Mouse (Mus musculus): ENCODE measurements around the gene Aco2.

Aco2 gene

GRCm38 (mm10) chr15:81845724-81846123 lies 26.4 kb upstream of the Aco2 start:
- peak in 1 of 2 experiments; percentile 48 for DNase-seq (ENCODE audit: low spot score in 2 of 2)

GRCm38 (mm10) chr15:81846755-81847154 lies 25.4 kb upstream of the Aco2 start:
- DNase-seq (ENCODE audit: low spot score in 2 of 2): no peak

DNA sequence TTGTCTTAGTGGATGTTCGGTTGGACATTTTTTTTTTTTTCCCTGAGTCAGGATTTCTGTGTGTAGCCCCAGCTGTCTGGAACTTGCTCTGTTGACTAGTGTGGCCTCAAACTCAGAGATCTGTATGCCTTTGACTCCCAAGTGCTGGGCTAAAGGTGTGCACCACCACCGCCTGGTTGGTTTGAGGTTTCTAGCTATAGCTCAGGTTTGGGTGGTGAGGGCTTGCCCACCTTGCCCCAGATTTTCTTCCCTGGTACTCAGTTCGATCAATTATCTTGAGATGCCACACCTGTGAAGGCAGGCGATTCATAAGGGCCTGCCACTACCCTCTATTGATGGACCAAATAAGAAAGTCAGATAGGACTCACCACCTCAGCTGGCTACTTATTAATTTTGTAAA lies 24.9 kb upstream of the Aco2 start:
- DNase-seq (ENCODE audit: low spot score in 2 of 2): no peak

DNA sequence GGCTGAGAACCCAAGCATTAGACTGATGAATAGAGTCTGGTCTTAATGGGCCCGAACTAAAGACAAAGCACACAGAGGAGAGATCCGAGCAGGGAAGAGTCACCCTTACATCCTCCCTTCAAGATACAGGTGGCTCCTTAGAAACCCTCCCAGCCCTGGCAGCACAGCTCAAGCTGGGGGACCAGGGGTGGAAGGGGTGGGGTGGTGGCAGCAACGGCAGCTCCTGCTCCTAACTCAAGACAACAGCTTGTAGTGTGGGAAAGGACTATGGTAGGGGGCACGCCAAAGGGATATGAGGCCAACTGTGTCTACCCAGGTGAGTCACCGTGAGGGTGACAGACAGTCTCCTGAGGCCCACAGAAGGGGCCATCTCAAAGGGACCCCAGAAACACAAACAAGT lies 24.2 kb upstream of the Aco2 start:
- no peak for DNase-seq (ENCODE audit: low spot score in 2 of 2)

GRCm38 (mm10) chr15:81848301-81848700 lies 23.8 kb upstream of the Aco2 start:
- no peak for DNase-seq (ENCODE audit: low spot score in 2 of 2)

DNA sequence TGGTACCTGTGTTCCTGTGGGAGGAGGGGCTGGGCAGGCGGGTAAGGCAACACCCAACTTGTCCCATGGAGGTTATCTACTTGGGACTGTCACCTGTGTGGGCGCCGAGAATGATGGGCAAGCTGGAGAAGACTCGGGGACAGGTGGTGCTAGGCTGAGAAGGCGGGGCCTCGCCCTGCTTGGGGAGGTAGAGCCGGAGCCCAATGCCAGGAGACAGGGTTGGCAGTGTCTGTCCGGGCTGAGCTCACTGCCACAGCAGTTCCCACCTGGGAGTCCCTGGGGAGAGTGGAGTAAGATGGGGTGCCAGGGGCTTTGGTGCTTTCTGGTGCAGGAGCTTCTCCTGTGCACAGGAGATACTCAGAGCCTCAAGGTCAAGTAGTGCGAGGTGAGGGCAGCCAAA lies 23.0 kb upstream of the Aco2 start:
- DNase-seq (ENCODE audit: low spot score in 2 of 2): no peak

DNA sequence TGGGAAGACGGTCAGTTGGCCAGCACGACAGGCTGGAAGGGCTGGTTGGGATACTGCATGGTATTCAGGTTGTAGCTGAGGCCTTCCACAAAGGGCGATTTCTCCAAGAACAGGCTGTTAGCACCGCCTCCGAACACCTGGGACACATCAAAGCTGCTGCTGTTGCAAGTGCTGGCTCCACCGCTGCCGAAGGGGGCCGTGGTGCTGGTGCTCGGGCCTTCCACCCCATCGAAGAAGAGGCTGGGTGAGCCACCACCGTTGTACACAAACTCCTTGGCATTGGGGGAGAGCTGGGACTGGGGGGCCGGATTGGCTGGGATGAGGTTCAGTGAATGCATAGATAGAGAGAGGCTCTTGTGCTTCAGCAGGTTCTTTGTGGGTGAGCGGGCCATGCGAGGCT lies 21.4 kb upstream of the Aco2 start:
- no peak for DNase-seq (ENCODE audit: low spot score in 2 of 2)

- DNase-seq (ENCODE audit: low spot score in 2 of 2): no peak
These were observed 20.7 kb upstream of the Aco2 start for GRCm38 (mm10) chr15:81851375-81851774.

DNA sequence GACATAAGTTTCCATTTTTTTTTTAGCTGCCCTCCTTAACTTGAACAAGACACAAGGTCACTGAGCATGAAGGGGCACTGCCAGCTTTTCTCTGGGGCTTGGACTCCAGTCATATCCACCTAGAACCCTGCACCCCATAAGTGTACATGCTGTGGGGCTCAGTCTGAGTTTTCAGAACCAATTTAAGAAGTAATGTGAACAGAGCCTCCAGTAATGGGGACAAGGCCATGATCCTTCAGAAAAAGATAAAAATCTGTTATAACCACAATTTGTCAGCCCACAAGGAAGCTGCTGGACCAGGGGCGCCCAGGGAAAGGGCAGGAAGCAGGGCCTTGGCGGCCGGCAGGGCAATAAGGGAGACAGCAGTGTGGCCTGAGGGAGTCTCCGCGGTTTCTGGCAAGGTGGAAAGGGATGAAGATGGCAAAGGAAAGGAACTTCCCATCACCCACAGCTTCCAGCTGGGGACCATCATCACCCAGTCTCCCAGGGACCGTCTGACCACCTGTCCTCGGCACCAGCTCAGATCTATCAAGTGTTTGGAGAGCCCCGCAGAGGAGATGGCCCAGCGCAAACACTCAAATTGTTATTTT lies 19.6 kb upstream of the Aco2 start:
- no peak for DNase-seq (ENCODE audit: low spot score in 2 of 2)

- no peak for DNase-seq (ENCODE audit: low spot score in 2 of 2)
These were observed 19.0 kb upstream of the Aco2 start for GRCm38 (mm10) chr15:81853081-81853480.

DNA sequence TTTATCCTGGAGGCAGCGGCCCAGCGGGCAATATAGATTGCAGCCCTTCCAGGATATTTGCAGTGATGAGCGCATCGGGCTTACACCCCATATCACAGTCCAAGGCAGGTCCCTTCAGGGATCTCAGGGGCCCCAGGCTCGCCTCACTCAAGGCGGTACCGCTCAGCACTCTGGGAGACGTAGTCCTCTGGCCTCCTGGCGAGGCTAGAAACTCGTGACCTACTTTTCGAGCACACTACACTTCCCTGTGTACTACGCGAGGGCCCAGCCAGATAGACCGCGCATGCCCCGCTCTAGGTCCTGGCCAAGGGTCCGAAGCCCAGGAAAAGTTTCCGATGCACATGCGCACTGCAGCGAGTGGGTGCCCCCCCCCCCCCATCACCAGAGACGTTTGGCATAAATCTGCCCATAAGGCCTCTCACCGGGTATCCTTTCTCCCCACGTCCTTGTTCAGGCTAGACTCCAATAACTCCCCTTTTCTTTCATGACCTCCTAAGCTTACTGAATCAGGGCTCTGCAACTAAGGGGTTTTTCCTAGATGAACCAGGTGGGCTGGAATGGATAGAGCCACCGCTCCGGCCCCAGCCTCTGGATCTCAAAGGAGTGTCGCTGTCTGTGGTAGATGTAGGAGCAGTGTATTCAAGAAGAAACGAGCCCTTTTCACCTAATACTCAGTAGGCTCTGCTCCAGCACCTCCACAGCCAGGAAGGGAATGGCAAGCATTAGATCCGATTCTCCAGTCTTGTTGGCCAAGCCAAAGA lies 15.9 kb upstream of the Aco2 start:
- DNase-seq (ENCODE audit: low spot score in 2 of 2): peak; percentile 77 to 80

GRCm38 (mm10) chr15:81856938-81857723 lies 15.0 kb upstream of the Aco2 start:
- DNase-seq (ENCODE audit: low spot score in 2 of 2): no peak

DNA sequence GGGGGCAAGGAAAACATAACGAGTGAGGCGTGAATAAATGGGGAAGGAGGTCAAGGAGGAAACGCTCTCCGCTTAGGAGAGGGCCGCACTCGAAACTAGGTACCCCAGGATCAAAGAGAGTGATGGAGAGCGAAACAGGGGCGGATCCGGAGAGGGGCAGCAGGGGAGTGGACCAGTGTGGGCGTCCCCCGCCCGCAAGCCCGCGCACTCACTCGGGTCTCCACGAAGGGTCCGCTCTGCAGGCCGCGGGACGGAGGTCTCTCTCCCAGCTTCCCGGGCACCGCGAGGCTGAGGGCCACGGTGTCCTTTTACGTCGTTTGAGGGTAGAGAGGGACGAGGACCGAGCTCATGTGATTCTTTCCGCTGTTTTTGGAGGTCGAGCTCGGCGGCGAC lies 14.4 kb upstream of the Aco2 start:
- DNase-seq (ENCODE audit: low spot score in 2 of 2): peak in 1 of 2 experiments; percentile 53

GRCm38 (mm10) chr15:81858138-81858516 lies 14.0 kb upstream of the Aco2 start:
- peak; percentile 90 to 93 for DNase-seq (ENCODE audit: low spot score in 2 of 2)

DNA sequence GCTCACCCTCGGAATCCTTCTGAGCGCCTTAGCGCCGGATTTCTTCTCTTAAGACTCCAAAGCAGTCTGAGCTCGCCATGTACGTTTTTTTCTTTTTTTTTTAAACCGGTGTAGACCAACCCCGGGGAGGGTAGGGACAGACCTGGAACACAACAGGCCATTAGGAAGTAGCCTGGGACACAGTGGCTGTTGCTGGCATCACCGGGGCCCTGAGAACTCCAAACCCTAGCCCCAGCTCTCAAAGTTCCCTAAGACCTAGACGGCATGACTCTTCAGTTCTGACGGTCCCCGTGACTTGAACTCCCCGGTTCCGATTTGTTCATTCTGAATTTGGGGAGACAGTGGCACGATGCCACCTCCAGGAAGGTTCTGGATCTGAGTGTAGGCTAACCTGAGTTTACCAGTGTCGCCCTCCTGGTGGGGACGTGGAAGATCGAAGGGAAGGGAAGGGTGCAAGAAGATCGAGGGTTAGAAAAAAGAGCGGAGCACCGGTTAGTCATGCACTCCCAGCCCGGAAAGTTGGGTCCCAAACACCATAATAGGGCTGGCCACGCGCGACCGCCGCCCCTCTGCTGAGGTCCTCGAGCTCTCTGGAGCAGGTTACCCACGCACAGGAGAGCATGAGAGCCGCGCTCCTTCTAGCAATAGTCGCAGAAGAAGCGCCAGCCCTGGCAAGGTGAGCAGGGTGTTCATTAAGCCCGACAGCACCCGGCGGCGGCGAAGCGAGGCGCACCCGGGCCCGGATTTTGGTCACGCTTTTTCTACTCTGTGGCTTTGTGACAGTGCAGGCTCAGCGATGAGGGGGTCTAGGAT lies 13.4 kb upstream of the Aco2 start, which contains the start of gene Tob2:
Gene Tob2, minus strand, starts transcription at position 280 of the 813 bp plus-strand sequence.
- DNase-seq (ENCODE audit: low spot score in 2 of 2): peak in 1 of 2 experiments; percentile 56

DNA sequence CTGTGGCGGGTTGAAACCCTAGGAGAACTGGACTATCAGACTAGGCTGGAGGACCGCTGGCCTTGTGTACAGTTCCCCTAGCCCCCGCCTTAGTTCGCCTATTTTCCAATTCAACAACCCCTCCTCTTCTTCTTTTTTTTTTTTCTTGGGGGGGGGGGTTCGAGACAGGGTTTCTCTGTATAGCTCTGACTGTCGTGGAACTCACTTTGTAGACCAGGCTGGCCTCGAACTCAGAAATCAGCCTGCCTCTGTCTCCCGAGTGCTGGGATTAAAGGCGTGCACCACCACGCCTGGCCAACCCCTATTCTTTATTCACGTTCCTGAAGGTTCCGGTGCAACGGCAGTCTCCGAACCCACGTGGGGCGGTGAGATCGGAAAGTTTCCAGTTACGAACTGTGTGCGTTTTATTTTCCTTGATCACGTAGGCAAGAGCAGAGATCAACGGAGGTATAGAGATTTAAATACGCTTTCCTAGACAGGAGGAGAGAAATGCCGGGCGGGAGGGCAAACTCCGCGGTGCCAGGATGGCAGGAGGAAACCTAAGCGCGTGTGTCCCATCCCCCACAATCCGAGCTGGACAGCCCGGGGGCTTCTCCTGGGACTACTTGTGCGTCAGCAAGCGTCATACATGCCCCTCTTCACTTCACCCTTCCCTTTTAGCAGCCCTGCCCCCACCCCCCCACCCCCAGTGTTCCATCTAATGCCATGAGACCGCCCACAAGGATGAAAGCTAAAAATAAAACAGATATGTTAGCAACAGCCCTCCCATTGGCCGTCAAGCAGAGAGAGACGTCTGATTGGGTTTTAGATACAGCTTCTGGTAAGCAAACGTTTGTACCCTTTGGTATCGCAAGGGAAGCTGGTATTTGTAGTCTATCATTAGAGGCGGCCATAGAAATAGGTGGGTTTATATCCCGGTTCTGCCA lies 12.5 kb upstream of the Aco2 start:
- peak; percentile 65 to 69 for DNase-seq (ENCODE audit: low spot score in 2 of 2)

DNA sequence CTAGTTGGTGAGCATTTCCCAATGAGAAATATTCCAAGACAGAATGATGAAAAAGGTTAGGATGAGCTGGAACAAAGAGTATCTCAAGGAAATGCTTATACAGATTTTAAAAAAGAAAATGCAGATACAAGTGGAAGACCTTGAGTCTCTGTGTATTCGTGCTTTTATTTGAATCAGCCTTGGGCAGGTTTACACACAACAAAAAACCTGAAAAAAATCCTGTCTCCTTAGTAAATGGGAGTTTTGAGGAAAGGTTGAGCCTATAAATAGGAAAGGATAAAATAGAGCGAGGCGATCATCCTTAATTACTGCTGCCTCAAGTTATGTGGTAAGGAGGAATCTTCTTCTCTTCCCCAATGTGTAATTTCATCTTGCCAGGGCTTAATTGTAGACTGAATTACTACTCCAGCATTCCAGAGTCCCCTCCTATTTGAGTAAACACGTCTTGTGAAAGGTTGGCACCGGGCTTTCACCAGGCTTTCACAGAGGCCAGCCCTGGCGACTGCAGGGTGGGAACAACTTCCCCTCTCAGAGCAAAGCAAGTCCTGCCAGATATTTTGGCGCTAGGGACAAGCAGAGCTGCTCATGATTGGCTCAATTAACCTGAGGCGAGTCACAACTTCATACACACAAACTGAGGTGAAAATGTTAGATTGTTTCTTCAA lies 11.5 kb upstream of the Aco2 start:
- no peak for DNase-seq (ENCODE audit: low spot score in 2 of 2)

DNA sequence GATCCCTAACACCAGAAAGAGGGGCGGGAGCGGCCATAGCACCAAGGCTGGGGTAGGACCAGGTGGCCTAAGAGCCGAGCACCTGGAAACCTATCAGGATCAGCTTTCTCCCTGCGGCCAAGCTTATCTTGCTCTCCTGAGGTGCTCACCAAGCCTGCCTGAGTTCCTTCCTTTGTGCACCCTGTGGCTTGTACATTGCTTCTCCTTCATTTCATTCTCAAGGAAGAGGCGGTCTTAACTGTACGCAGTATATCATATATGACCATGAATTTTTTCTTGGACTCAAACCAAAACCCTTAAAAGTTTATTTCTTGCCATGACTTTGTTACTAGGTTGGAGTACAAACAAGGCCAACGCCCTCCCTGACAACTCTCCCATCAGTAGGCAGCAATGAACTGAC lies 7.9 kb upstream of the Aco2 start:
- no peak for DNase-seq (ENCODE audit: low spot score in 2 of 2)

GRCm38 (mm10) chr15:81869985-81870384 lies 2.1 kb upstream of the Aco2 start:
- no peak for DNase-seq (ENCODE audit: low spot score in 2 of 2)

DNA sequence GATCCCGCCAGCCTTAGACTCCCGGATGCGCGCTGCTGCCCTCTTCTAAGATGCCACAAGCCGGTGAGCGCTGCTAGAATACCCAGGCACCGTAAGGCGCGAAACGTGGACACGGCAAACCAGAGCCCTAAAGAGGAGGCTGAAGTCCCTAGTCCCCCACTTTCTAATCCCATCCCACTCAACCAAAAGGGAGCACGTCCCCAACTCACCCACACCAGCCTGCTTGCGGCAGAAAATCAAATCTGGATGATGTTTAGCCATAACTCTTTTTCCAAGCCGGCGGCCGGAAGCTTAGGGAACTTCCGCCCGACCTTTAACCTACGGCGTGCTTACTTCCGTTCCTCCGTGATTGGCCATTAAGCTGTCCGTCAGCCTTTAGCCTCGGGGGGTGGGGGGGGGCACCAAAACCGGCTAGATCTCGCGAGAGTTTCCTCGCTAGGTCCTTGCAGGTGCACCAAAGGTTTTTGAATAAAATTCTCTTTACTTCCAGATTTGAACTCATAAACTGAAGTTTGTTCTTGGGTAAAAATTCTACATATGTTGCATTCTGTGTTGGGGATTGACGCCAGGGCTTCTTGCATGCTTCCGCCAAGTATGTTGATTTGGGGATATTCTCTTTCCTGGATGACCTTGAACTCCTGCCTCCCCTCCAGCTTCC lies 376 bp upstream of the Aco2 start, which contains the start of gene Phf5a:
Gene Phf5a, minus strand, starts transcription at position 308 of the 658 bp plus-strand sequence.
- DNase-seq (ENCODE audit: low spot score in 2 of 2): peak; percentile 77 to 86

Measured in urinary bladder, postnatal 4 days (tissue).